Mouse (Mus musculus): ENCODE results near the gene Gfm2. TPM values are rescaled to one million over a fixed set of nuclear protein-coding genes. Genes with fewer than 3 reads are reported as not detected.
"Not testable (repeated sequence)": the region's sequence is repeated elsewhere in the genome, so short reads cannot be mapped to it uniquely, and the experiment has no call there.

Gfm2 gene
- 10 to 100 TPM; 21.0 to 30.8 TPM for total RNA-seq (2021)

- intact Hi-C loops (cut with DNase I), result no loop called here
- DNase-seq (ENCODE audit: low spot score in 2 of 2), result peak; percentile 91 to 92
Measured at GRCm38 (mm10) chr13:97137466-97138400, at the start of gene Gfm2, which contains the start of gene Nsa2. Gene Gfm2, plus strand, starts transcription at chr13:97137937. Gene Nsa2, minus strand, starts transcription at chr13:97137937.

- intact Hi-C loops (cut with DNase I), result no loop called here
- DNase-seq (ENCODE audit: low spot score in 2 of 2), result no peak
Measured at GRCm38 (mm10) chr13:97088183-97088582, 49.6 kb upstream of the Gfm2 start.

- intact Hi-C loops (cut with DNase I), result no loop called here
- DNase-seq (ENCODE audit: low spot score in 2 of 2), result no peak
Measured at GRCm38 (mm10) chr13:97095726-97096125, 42.0 kb upstream of the Gfm2 start.

- DNase-seq (ENCODE audit: low spot score in 2 of 2), result peak; percentile 33
- intact Hi-C loops (cut with DNase I), result no loop called here
Measured at GRCm38 (mm10) chr13:97099187-97099852, 38.4 kb upstream of the Gfm2 start, which contains the start of gene Gm6169. Gene Gm6169, minus strand, starts transcription at chr13:97099237.

GRCm38 (mm10) chr13:97104996-97105395 lies 32.7 kb upstream of the Gfm2 start:
- intact Hi-C loops (cut with DNase I), result no loop called here
- no peak for DNase-seq (ENCODE audit: low spot score in 2 of 2)

- DNase-seq (ENCODE audit: low spot score in 2 of 2); intact Hi-C loops (cut with DNase I): not testable (repeated sequence)
Measured at GRCm38 (mm10) chr13:97107721-97108120, 30.0 kb upstream of the Gfm2 start.

- intact Hi-C loops (cut with DNase I), result no loop called here
- no peak for DNase-seq (ENCODE audit: low spot score in 2 of 2)
Measured at GRCm38 (mm10) chr13:97109046-97109445, 28.7 kb upstream of the Gfm2 start.

- intact Hi-C loops (cut with DNase I), result no loop called here
- no peak for DNase-seq (ENCODE audit: low spot score in 2 of 2)
Measured at GRCm38 (mm10) chr13:97121341-97121740, 16.4 kb upstream of the Gfm2 start.

GRCm38 (mm10) chr13:97129654-97130053 lies 8.1 kb upstream of the Gfm2 start:
- intact Hi-C loops (cut with DNase I); DNase-seq (ENCODE audit: low spot score in 2 of 2): not testable (repeated sequence)

GRCm38 (mm10) chr13:97130413-97130812 lies 7.3 kb upstream of the Gfm2 start:
- intact Hi-C loops (cut with DNase I); DNase-seq (ENCODE audit: low spot score in 2 of 2): not testable (repeated sequence)

- intact Hi-C loops (cut with DNase I); DNase-seq (ENCODE audit: low spot score in 2 of 2): not testable (repeated sequence)
Measured at GRCm38 (mm10) chr13:97138404-97138931, 731 bp downstream of the Gfm2 start.

- intact Hi-C loops (cut with DNase I), result no loop called here
- DNase-seq (ENCODE audit: low spot score in 2 of 2), result no peak
Measured at GRCm38 (mm10) chr13:97142321-97142720, 4.6 kb downstream of the Gfm2 start.

- intact Hi-C loops (cut with DNase I), result no loop called here
- DNase-seq (ENCODE audit: low spot score in 2 of 2), result no peak
Measured at GRCm38 (mm10) chr13:97145834-97146233, 8.1 kb downstream of the Gfm2 start.

- intact Hi-C loops (cut with DNase I), result no loop called here
- no peak for DNase-seq (ENCODE audit: low spot score in 2 of 2)
Measured at GRCm38 (mm10) chr13:97175520-97176264, 38.0 kb downstream of the Gfm2 start.

- intact Hi-C loops (cut with DNase I), result no loop called here
- DNase-seq (ENCODE audit: low spot score in 2 of 2), result no peak
Measured at GRCm38 (mm10) chr13:97176731-97177130, 39.0 kb downstream of the Gfm2 start.

GRCm38 (mm10) chr13:97178943-97179342 lies 41.2 kb downstream of the Gfm2 start:
- DNase-seq (ENCODE audit: low spot score in 2 of 2), result no peak
- intact Hi-C loops (cut with DNase I), result no loop called here

- intact Hi-C loops (cut with DNase I), result no loop called here
- no peak for DNase-seq (ENCODE audit: low spot score in 2 of 2)
Measured at GRCm38 (mm10) chr13:97180113-97180828, 42.5 kb downstream of the Gfm2 start.

- intact Hi-C loops (cut with DNase I), result no loop called here
- no peak for DNase-seq (ENCODE audit: low spot score in 2 of 2)
Measured at GRCm38 (mm10) chr13:97182821-97183220, 45.1 kb downstream of the Gfm2 start.

- no peak for DNase-seq (ENCODE audit: low spot score in 2 of 2)
- intact Hi-C loops (cut with DNase I), result no loop called here
Measured at GRCm38 (mm10) chr13:97184168-97184567, 46.4 kb downstream of the Gfm2 start.
